Mouse (Mus musculus): ENCODE data around the gene Zfp661.

GRCm38 (mm10) chr2:127588897-127589296 is 2.0 kb upstream of the Zfp661 start:
- TF ChIP-seq POLR2A (IDR thresholded peaks at IDR 0.05; ENCODE audit: extremely low read depth, insufficient read depth, low read length) (no peak), CTCF (IDR thresholded peaks at IDR 0.05; ENCODE audit: extremely low read depth, insufficient read depth, low read length) (no peak)
